Mouse (Mus musculus): ENCODE data around the gene Scube1.

DNA sequence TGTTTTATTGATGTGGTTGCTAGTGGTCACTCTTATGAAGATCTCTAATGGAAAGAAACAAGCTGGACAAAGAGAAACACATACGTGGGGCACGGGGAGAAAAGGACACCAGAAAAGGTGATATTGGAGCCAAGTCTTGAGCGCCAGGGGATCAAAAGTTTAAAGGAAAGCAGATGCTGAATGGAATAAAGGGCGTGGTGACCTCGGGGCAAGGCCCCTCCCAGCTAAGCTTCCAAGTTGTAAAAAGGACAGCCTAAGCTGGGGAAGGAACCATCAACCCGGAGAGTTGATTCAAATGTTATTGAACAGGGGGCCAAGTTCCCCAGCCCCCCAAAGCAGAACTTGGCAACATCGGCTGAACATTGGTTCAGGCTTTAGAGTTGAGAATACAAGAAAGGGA lies 93.8 kb downstream of the Scube1 start:
- no peak for TF ChIP-seq CTCF (IDR thresholded peaks at IDR 0.05; ENCODE audit: low read depth, low read length)
- TF ChIP-seq POLR2A (IDR thresholded peaks at IDR 0.05; ENCODE audit: extremely low read depth, insufficient read depth, low read length) = no peak
